Mouse (Mus musculus) thymus, postnatal 0 days (tissue): ENCODE results near the gene Vsx1. TPM values are rescaled to one million over a fixed set of nuclear protein-coding genes. Genes with fewer than 3 reads are reported as not detected.

Source experiments
- DNase-seq: peaks from one replicate; pipeline ENCODE4 v3.0.0-alpha.2; 2015; ENCODE audit warnings: low spot score
- polyA plus RNA-seq: library from polyadenylated mRNA; unstranded; fragments of >200 nt; fragmentation: Nextera tagmentation; extraction: Ambion mirVana; gene quantifications from 2 replicates; pipeline ENCODE4 v1.2.1, GENCODE M21; 2015

The Vsx1 gene
- polyA plus RNA-seq, result not detected in 2 replicates

DNA sequence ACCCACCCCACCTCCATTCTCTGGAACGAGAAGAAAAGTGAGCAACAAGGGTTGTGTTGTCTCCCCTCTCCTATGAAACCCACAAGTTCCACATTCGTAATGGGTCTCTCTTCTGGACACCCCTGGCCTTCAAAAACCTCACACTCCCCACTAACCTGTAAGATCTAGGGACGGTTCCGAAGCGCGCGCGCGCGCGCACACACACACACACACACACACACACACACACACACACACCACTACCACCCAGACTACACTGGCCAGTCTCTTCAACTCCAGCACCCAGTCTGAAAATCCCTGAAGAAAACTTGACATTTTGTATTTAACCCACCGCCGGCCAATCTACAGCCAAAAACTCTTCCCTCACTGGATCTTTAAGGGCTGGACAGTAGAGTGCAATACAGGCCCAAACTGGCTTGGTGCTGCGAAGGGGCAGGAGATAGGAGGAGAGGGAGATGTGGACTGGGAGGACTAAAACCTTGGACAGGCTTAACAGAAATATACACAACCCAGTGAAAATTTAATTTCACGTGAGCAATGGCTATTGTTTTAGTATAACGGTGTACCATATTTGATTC, at the start of gene Vsx1:
Gene Vsx1, minus strand, starts transcription at position 138 of the 578 bp plus-strand sequence.
- no peak for DNase-seq

DNA sequence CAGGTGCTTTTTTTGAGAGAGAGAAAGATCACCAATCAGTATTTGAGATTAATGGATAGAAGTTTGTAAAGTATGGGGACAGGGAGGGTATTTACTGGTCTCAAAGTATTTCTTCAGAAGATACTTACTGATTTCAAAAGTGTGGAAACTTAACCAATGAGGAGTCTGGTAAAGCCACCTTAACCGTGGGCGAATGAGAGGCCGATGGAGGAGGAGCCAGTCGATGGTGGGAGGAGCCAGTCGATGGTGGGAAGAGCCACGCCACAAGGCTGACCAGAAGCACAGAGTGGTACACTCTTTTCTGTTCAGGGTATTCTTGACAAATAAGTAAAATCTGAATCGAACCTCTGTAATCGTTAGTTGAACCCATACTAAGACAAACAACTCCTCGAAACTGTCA, 48.7 kb upstream of the Vsx1 start:
- no peak for DNase-seq

DNA sequence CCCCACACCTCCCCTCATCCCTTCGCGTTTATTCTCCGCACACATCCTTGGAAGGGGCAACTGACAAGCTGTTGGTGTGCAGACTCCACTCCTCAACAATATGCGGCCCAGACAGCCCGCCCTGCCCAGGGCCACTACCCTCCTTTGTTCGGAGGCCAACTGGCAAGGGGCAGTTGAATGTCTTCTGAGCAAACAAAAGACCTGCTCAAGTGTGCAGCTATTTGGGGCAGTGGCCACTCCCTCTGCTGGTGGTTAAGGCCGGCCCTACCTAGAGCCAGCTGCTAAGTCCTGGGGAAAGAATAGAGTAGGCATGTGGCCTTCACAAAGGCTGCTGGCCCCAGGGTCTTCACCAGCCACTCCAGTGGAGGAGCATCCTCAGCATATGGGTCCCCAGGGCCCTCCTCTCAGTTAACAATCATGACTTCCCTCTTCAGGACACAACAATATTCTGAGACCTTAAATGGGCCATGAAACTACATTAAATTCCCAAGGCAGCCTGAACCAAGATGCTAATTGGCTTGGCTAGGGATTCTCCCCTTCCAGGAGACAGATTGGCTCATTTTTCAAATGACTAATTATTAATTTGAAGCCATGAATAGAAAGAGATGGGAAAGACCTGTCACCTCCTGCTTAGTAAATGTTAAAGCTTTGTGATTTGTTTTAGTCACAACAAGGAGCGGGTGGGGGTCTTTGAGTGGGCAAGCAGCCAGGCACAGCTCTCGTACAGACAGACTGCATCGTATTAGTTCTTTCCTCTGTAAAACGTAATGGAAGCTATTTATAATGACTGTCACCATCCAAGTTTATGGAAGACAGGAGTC, 46.8 kb upstream of the Vsx1 start:
- no peak for DNase-seq

DNA sequence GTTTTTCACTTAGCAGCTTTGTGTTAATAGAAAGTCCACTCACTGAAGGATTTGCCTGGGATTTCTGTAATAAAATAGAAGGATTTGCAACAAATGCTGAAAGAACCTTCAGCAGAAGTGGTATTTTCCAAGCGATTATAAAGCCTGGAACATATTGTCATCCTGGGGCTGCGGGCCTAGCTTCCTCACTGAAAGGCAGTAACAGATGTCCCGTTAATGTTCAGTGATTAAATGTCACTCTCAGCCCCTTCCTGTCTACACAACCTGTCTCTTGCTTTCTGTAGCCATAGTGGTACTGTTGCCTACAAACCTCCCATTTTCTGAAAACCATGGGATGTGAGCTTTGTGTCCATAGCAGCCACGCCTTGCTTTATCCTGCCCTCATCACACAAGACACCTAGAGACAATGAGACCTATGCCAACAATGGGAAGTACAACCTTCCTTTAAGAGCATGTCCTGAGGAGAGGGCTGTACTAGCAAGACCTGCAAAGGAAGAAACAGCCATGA, 23.1 kb upstream of the Vsx1 start:
- DNase-seq, result no peak

DNA sequence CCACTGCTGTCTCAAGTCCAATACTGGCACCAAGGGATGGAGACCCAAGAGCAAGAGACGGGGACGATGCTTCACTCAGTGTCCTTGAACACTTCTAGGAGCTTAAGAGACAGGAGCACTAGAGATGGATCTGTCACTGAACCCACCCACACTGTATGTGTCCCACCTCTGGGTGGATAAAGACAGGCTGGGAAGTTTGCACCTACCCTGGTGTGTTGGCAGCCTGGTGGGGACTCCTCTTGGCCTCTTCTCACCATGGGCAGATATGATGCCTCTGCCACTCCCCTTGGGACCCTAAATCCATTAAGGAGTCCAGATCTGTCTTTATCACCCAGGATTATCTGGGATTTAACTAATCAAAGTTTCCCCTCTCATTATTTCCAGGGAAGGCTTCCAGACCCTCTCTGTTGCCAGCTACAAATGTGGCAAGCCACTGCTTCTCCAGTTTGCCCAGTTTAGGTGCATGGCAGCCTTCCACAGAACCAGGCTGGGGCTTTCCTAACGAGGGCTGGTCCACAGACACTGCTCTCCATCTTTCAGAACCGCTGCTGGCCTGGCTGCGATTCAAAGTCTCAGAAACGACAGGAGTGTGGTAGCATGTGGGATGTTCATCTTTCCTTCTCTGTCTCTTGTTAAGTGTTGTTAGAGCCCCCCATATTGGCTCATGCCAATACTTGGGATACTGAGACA, 2.5 kb upstream of the Vsx1 start:
- no peak for DNase-seq

DNA sequence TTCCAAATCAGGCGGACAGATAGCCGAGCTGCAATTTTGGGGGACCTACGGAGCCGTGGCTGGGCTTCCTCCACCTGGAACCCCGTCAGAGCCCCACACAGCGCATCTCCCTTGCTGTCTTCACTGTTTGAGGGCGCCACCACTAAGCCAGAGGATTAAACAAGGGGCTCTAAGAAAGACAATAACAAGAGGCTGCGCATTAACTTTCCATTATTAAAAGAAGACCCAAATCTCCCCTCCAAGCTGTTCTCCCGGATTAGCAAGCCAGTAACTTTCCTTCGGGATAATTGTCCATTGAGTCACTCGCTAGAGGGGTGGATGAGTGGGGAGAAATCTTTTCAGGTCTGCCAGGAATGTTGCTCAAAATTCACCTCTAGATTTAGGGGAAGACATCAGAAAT, 1.1 kb upstream of the Vsx1 start:
- no peak for DNase-seq

DNA sequence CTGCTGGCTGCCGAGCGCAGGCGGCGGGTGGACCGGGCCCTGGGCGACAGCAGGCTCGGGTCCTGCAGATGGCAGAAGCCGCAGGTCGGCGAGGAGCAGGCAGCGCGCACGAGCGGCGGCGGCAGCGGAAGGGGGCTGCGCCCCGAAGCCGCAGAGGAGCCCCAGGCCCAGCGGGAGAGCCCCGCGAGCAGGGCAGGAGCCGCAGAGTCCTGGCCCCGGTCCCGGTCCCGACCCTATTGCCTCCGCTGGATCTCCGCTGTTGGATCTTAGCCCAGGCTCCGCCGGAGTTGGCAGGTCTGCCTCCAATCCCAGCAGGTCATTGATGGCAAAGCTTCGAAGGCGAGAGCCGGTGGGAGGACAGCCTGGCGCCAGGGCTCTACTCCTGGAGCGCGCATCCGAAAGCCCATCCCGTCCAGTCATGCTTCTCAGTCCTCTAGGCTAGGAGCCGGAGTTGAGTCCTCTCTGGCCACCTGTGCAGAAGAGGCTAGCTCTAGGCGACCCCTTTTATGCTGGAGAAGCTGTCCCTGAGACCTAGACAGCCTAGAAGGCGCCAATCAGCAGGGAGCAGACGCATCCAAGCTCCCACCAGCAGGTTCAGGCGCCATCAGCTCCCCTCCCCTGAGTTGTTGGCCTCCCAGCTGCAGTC, 496 bp downstream of the Vsx1 start:
- no peak for DNase-seq

DNA sequence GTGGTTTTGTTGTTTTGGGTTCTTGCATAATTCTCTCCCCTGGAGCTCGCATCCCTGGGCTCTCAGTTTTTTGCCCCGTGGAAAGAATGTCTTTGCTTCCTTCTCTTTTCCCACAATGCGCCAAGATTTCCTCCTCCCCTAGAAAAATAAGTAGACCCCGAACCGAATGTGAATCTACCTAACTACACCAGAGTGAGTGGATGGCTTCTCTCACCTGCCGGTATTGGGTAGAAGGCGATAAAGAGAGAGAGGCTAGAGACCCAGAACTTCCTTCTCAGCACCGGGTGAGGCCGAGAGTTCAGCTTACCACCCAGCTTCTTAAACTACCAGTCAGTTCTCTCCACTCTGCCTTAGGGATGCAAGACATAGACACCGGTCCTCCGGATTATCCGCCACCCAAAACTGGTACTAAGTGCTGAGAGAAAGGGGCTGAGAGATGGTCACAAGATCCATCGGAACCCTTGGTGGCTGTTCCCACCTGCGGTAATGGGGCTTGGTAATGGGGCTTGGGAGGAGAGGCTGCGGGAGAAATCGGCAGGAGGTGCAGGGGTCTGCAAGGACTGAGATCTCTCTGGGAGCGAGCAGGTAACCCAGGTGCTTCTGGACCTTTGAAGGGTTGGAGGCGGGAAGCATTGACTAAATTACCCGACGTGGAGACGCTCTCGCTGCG, 1.2 kb downstream of the Vsx1 start:
- no peak for DNase-seq

DNA sequence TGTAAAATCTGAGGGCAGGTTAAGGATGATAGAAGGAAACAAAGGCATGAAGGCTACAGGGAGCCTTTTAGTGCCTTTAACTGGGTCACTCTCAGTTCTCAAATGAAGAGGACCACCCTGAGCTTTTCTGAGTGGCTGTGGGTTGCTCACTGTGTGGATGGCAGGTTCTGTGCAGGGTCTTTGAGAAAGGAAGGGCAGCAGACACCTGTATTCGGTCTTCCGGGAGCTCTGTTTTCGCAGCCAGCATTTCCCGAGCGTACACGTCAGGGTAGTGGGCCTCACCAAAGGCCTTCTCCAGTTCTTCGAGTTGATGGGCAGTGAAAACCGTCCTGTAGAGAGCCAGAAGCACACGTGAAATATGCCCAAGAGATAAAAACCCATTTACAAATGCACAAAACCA, 3.8 kb downstream of the Vsx1 start:
- DNase-seq, result no peak

DNA sequence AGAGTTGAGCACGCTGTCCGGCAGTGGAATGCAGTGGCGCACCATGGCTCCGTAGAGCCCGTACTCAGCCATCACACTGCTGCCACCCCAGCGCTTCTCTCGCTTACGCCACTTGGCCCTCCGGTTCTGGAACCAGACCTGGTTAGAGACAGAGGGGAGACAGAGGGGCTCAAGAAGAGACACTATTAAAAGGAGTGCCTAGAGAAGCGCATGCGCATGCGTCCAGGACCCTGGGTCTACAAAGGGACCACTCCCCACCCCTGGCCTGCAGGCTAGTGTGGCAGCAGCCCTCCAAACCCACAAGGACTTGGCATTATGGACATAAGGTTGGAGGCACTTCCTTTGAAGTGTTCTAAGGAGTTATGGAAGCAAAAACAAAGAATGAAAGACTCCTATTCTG, 4.7 kb downstream of the Vsx1 start:
- DNase-seq, result no peak

DNA sequence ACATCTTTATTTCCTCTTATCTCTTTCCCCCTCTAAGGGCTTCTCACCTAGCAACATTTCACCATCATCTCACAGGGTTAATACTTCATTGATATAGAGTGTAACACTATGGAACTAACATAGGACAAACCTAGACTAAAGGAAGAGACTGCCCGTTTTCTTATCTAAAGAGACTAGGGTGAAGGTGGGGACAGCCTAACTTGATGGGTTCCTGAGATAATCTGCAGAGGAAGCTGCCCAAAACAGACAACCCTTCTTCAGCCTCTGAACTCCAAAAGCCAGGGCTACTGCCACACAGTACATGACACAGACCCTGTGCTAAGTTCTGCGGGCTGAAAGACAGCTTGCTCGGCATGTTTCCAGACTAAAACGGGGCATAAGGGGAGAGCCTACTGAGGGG, 7.6 kb downstream of the Vsx1 start:
- no peak for DNase-seq

DNA sequence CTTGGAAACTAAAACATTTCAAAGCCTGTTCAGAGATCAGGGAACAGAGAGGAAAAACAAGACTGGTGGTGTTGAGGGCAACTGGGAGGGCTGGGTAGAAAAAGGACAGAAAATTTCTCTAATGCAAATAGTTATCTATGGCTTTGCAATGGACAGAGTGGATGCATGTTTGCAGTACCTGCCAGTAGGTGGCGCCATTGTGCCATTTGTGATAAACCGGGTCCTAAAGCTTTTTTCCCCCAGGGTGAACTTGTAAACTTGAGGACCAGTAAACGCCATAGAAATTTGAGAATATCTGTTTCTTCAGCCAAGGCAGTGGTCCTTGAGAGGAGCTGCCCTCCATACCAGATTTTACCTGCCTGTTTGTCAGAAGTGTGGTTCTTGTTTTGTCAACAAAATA, 10.8 kb downstream of the Vsx1 start:
- DNase-seq, result peak; percentile 74

DNA sequence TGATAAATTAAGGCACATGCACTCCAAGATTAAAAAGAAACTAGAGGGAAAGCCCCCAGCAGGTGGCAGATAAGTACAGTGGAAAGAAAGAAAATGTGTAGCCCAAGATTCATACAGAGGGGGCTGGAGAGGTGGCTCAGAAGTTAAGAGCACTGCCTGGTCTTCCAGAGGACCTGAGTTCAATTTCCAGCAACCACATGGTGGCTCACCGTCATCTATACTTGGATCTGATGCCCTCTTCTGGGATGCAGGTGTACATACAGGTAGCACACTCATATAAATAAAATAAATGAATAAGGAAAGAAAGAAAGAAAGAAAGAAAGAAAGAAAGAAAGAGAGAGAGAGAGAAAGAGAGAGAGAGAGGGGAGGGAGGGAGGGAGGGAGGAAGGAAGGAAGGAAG, 13.6 kb downstream of the Vsx1 start:
- no peak for DNase-seq

DNA sequence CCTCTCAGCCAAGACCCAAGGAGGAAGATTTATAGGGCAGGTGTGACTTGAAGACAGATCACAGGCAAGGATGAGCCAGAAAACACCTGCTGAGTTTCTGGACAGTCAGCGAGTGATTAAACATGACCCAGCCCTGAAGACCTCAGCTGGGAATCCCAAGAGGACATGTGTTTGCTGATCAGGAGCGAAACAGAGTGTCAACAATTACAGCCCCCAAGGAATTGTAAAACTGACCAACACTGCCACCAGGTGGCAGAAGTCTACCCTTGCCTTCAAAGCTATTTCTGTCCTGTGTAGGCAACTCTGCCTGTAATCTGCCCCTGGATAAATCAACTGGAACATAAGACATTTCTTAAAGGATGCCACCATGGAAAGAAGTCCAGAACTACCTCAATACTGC, 14.3 kb downstream of the Vsx1 start:
- peak; percentile 87 for DNase-seq

DNA sequence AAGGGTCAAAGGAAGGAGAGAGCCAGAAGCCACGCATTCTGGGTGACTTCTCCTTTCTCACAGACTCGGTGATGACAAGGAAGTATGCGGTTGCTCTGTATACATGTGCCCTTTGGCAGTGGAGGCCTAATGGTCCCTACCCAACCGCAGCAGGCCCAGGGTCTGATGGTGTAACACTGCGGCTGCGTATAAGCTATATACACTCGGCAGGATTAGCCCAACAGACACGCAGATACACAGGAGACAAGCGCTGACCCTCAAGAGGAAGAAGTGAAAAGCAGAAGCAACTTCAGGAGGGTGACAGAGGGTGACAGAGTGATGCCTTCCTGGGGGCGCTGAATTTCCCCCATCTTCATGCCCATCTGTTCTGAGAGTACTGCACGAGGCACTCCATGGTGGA, 15.2 kb downstream of the Vsx1 start:
- no peak for DNase-seq

DNA sequence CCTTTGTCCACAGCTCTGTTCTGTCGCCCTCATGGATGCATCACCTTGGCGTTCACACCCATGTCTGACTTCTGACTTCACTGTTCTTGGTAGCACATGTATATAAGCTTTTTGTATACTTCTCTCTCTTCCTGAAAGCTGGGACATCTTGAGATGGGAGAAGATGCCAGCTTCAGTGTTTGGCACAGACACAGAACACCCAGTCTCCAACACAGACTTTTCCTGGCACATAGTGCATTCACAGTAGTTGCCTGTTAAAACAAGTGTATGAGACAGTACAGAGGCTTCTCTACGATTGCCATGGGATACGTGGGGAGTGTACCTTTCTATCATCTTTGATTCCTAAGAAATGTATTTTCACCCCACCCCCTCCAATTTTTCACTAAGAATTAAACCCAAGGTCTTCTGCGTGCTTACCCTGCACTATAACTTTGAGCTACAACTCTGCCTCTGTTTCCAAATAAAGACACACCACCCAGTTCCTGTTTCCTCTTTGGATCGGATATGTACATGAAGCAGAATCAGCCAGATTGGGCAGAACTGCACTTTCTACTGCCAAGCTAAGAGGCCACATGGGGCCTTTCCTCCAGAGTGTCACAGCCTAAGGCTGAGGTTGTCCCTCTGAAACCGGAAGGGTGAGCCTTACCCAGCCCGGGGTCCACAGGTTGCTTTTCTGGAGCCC, 17.4 kb downstream of the Vsx1 start:
- no peak for DNase-seq

DNA sequence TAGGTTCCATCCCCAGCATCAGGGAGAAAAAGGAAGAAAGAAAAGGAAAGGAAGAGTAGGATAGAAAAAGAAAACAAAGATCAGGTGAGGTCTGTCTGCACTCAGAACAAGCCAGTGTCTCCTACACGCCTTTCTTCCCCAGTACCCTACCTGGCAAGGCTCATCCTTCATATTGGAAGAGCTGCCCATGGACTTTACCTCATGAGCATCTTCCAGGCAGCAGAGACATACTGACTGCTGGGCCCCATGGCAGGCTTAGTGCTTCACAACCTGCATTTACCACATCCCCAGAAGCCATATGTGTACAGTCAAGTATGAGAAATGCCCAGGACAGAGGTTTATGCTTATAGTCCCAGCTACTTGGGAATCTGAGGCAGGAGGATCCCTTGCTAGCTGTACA, 18.2 kb downstream of the Vsx1 start:
- DNase-seq, result no peak

DNA sequence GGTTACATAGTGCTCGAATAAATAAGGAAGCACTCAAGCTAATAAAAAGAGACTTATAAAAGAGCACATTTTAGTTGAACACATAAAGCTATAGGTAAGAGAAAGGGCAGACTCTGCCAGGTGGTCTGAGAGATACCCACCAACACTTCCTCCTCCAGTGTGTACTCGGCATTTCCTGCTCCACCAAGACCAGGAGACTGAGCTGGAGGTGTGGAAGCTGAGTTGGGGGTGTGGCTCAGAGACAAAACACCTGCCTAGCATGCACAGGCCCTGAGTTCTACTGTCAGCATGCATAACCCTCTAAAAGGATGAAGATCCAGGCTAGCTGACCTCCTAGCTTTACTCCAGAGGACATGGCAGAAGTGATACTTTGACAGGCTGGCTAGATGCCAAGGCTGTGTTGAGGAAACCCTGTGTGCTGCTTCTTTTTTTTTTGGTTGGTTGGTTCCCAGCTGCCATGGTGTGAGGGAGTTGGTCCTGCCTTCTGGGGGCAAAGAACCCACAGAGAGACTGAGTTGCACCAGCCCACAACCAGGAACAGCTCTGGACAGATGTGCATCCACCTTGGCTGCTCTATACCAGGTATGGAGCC, 19.6 kb downstream of the Vsx1 start:
- peak; percentile 28 for DNase-seq

DNA sequence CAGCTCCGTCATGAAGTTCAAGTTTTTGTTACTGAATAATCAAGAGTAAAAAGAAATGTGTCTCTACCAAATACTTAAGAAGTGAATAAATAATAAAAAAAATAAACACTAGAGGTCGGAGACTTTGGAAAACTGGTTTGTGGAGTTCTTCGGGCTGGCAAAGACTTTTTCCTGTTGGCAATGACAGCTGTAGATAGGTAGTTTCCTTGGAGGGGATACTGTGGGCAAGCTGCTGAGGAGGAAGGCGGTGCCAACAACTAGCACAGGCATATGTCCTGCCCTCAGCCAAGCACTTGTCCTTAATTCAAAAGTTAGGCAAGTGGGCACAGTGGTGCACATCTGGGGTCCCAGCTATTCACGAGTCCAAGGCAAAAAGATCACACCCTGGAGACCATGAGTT, 20.2 kb downstream of the Vsx1 start:
- DNase-seq, result no peak
